ENCODE assay signal across 23 mouse cellular contexts in the genomic region with DNA sequence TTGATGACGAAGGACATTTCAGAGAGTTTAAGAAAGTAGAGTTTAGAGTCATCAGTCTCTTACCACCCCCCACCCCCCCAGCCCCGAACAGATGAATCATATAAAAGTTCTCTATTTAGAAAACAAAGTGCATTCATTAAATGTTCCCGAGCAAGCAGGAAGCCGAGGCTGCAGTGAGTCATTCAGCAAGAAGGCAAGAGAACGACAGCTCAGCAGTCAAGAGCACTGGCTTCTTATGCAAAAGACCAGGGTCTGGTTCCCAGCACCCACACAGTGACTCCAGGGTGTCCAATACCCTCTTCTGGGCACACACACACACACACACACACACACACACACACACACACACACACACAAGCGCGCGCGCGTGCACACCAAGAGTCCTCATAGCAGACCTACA.
A peak's percentile ranks its signal among the peaks of the same experiment; 100 is the strongest.
DNase-seq lines count a peak whose midpoint lies in the region; ATAC-seq and TF ChIP-seq lines count a peak whose summit lies in the region.
"Had no signal": no experiment of that assay in that cellular context is flagged by ENCODE, and none has a peak within 500 bp of the region (broad histone marks: within the 10 kb centered on the region; RNA-seq: fewer than 3 reads in every experiment).

No protein-coding gene starts in this region.

- no peak overlapping the region for H3K4me2 ChIP-seq in intestine, postnatal 0 days (replicated peaks; ENCODE audit: low read depth)

- H3K9ac ChIP-seq in intestine, postnatal 0 days (ENCODE audit: low read depth, low read length), result no peak overlapping the region

- ATAC-seq in intestine, postnatal 0 days, result no peak
- ATAC-seq: midbrain, embryonic 16.5 days had no signal

- H3K36me3 ChIP-seq in intestine, postnatal 0 days (ENCODE audit: control insufficient read depth, insufficient read depth), result no peaks in the 10 kb centered on the region
- H3K36me3 ChIP-seq: G1E; heart, embryonic 10.5 days had no signal

- H3K4me3 ChIP-seq in embryonic fibroblast, embryonic 13.5 days (ENCODE audit: insufficient read depth, low read length), result no peak overlapping the region
- H3K4me3 ChIP-seq in intestine, postnatal 0 days (ENCODE audit: low read depth, low read length), result no peak overlapping the region
- H3K4me3 ChIP-seq: heart, embryonic 10.5 days; hindbrain, embryonic 10.5 days; left cerebral cortex, adult 2 months; megakaryocyte, embryonic 14.5 days had no signal

- peak; percentile 56 for DNase-seq in heart, adult 11 months
- DNase-seq in heart, adult 18-20 months, result no peak
- peak; percentile 49 for DNase-seq in 3T3-L1 (ENCODE audit: low read depth, low spot score)
- DNase-seq in NIH3T3 (ENCODE audit: low read depth), result peak; percentile 27
- no peak for DNase-seq in frontal cortex, postnatal 10 days (ENCODE audit: low spot score in 2 of 2)
- DNase-seq: cerebellum, adult 8-10 months; gastrocnemius, postnatal 25 days; kidney, adult 2 months; kidney, postnatal 14 days; layer of hippocampus, adult 9-11 months; left cerebral cortex, postnatal 4 days; liver; lung, postnatal 14 days; retina, postnatal 1 day; thymus, adult 18-20 months had no signal

- H3K4me1 ChIP-seq in embryonic fibroblast, embryonic 13.5 days (ENCODE audit: control insufficient read depth, insufficient read depth, low read length), result peaks cover 3% of the 10 kb centered on the region; the same call in 1 of the 2 replicates
- H3K4me1 ChIP-seq in intestine, postnatal 0 days (replicated peaks; ENCODE audit: control insufficient read depth, insufficient read depth, low read length), result no peaks in the 10 kb centered on the region
- H3K4me1 ChIP-seq: megakaryocyte, embryonic 14.5 days had no signal

- no peaks in the 10 kb centered on the region for H3K9me3 ChIP-seq in intestine, postnatal 0 days (ENCODE audit: control insufficient read depth)
- H3K9me3 ChIP-seq: G1E; heart, embryonic 10.5 days; hindbrain, embryonic 10.5 days; megakaryocyte, embryonic 14.5 days had no signal

- 75% methylated on average over 10 of the region's 10 CpGs for WGBS in intestine, postnatal 0 days

- H3K27me3 ChIP-seq in intestine, postnatal 0 days (replicated peaks; ENCODE audit: control insufficient read depth, insufficient read depth, low read length), result no peaks in the 10 kb centered on the region

- 0 out of 2 replicates have a peak overlapping the region, but pooled peaks have one; percentile 25 for H3K27ac ChIP-seq in embryonic fibroblast, embryonic 13.5 days (ENCODE audit: insufficient read depth, low read length)
- H3K27ac ChIP-seq in intestine, postnatal 0 days (ENCODE audit: low read depth, low read length), result no peak overlapping the region
- H3K27ac ChIP-seq: heart, embryonic 10.5 days; hindbrain, embryonic 10.5 days; left cerebral cortex, adult 2 months had no signal

- no peak for TF ChIP-seq CTCF in embryonic fibroblast, embryonic 13.5 days (IDR thresholded peaks at IDR 0.05; ENCODE audit: borderline replicate concordance, insufficient read depth, low read length)
- TF ChIP-seq CTCF in intestine, postnatal 0 days (IDR thresholded peaks at IDR 0.05; ENCODE audit: low read depth), result no peak

- TF ChIP-seq POLR2A in embryonic fibroblast, embryonic 13.5 days (IDR thresholded peaks at IDR 0.05; ENCODE audit: low read depth, low read length), result no peak

Comparison
In these comparisons a context has a peak if more than half of its experiments do, and no peak if none do; other contexts are left out.
1. DNase-seq: peak in heart, adult 11 months (single experiment), 3T3-L1 (single experiment) and NIH3T3 (single experiment); none in heart, adult 18-20 months (0 of 2) and frontal cortex, postnatal 10 days (0 of 2).